Mouse (Mus musculus) hindbrain, embryonic 15.5 days (tissue): Measurements from ENCODE around the gene Slc35a2. TPM values are rescaled to one million over a fixed set of nuclear protein-coding genes. Genes with fewer than 3 reads are reported as not detected.

Experiments
- polyA plus RNA-seq: library from polyadenylated mRNA; unstranded; fragments of >200 nt; fragmentation: Nextera tagmentation; extraction: Ambion mirVana; gene quantifications from 2 replicates; pipeline ENCODE4 v1.2.1, GENCODE M21; 2015

Gene Slc35a2
- polyA plus RNA-seq, 1 experiment from 2014 or later: 47.7 TPM

Other genes starting within 250 kb of the Slc35a2 start
- gene Syp, start 245.6 kb upstream of the Slc35a2 start, polyA plus RNA-seq: 195 and 197 TPM in 2 replicates
- 1.6 and 2.0 TPM in 2 replicates for gene Prickle3, start 226.8 kb upstream of the Slc35a2 start, polyA plus RNA-seq
- gene Plp2, start 212.6 kb upstream of the Slc35a2 start, polyA plus RNA-seq: 20.5 and 22.9 TPM in 2 replicates
- gene Magix, start 202.8 kb upstream of the Slc35a2 start, polyA plus RNA-seq: 0.08 and 0.10 TPM in 2 replicates
- 43.0 and 46.8 TPM in 2 replicates for gene Gpkow, start 186.9 kb upstream of the Slc35a2 start, polyA plus RNA-seq
- gene Wdr45, start 169.7 kb upstream of the Slc35a2 start, polyA plus RNA-seq: 30.9 and 32.1 TPM in 2 replicates
- gene Gm45208, start 161.8 kb upstream of the Slc35a2 start, polyA plus RNA-seq: 1.9 TPM in 1 of 2 replicates, not detected in the other
- 126 and 132 TPM in 2 replicates for gene Praf2, start 155.6 kb upstream of the Slc35a2 start, polyA plus RNA-seq
- 63.2 and 66.1 TPM in 2 replicates for gene Ccdc120, start 133.1 kb upstream of the Slc35a2 start, polyA plus RNA-seq
- 24.1 and 25.5 TPM in 2 replicates for gene Tfe3, start 121.5 kb upstream of the Slc35a2 start, polyA plus RNA-seq
- 68.0 and 73.8 TPM in 2 replicates for gene Gripap1, start 94.3 kb upstream of the Slc35a2 start, polyA plus RNA-seq
- gene Kcnd1, start 61.7 kb upstream of the Slc35a2 start, polyA plus RNA-seq: 3.1 and 4.2 TPM in 2 replicates
- gene Otud5, start 42.7 kb upstream of the Slc35a2 start, polyA plus RNA-seq: 48.1 and 48.3 TPM in 2 replicates
- gene Pim2, start 5.8 kb upstream of the Slc35a2 start, polyA plus RNA-seq: 24.8 and 25.8 TPM in 2 replicates
- gene Pqbp1, start 15.2 kb downstream of the Slc35a2 start, polyA plus RNA-seq: 199 and 209 TPM in 2 replicates
- gene Timm17b, start 15.3 kb downstream of the Slc35a2 start, polyA plus RNA-seq: 155 and 158 TPM in 2 replicates
- not detected in 2 replicates for gene Gm10491, start 23.8 kb downstream of the Slc35a2 start, polyA plus RNA-seq
- gene Gm10490, start 25.5 kb downstream of the Slc35a2 start, polyA plus RNA-seq: not detected in 2 replicates
- 294 and 338 TPM in 2 replicates for gene Pcsk1n, start 35.8 kb downstream of the Slc35a2 start, polyA plus RNA-seq
- 0.14 TPM in 1 of 2 replicates, not detected in the other for gene Eras, start 44.6 kb downstream of the Slc35a2 start, polyA plus RNA-seq
- gene Hdac6, start 63.9 kb downstream of the Slc35a2 start, polyA plus RNA-seq: 68.0 and 73.6 TPM in 2 replicates
- gene Gata1, start 94.0 kb downstream of the Slc35a2 start, polyA plus RNA-seq: 0.22 TPM in 1 of 2 replicates, not detected in the other
- 0.25 and 0.79 TPM in 2 replicates for gene Glod5, start 134.5 kb downstream of the Slc35a2 start, polyA plus RNA-seq
- gene Suv39h1, start 190.7 kb downstream of the Slc35a2 start, polyA plus RNA-seq: 40.5 and 40.6 TPM in 2 replicates
- 0.07 and 0.13 TPM in 2 replicates for gene Was, start 206.5 kb downstream of the Slc35a2 start, polyA plus RNA-seq
- gene Wdr13, start 248.9 kb downstream of the Slc35a2 start, polyA plus RNA-seq: 60.2 and 65.5 TPM in 2 replicates